Mouse (Mus musculus): Measurements from ENCODE around the gene Drap1. TPM values are rescaled to one million over a fixed set of nuclear protein-coding genes. Genes with fewer than 3 reads are reported as not detected.

Drap1 gene
- total RNA-seq, 2 experiments from 2014 or later, result 168 to 192 TPM

GRCm38 (mm10) chr19:5455568-5455967 lies 30.8 kb upstream of the Drap1 start:
- intact Hi-C loops (cut with DNase I), result no loop called here
- no peak for DNase-seq (ENCODE audit: low spot score in 2 of 2)

- intact Hi-C loops (cut with DNase I), result no loop called here
- no peak for DNase-seq (ENCODE audit: low spot score in 2 of 2)
Measured at GRCm38 (mm10) chr19:5455037-5455436, 30.3 kb upstream of the Drap1 start.

DNA sequence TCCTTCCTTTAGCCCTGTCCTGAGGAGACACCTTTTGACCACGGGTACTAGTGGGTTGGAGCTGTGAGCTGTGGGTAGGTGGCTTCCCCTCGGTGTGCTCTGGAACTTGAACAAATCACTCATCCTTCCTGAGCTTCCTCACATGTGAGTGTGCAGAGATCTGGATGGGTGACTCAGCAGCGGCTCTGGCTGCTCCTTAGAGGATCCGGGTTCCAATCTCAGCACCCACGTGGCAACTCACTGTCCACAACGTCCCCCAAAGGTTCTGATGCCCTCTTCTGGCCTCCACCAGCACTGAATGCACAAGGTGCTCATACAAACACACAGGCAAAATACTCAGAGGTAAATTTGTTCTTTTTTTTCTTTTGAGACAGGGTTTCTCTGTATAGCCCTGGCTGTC lies 27.0 kb upstream of the Drap1 start:
- DNase-seq (ENCODE audit: low spot score in 2 of 2), result no peak
- intact Hi-C loops (cut with DNase I), result no loop called here

GRCm38 (mm10) chr19:5449673-5450072 lies 24.9 kb upstream of the Drap1 start:
- DNase-seq (ENCODE audit: low spot score in 2 of 2), result no peak

DNA sequence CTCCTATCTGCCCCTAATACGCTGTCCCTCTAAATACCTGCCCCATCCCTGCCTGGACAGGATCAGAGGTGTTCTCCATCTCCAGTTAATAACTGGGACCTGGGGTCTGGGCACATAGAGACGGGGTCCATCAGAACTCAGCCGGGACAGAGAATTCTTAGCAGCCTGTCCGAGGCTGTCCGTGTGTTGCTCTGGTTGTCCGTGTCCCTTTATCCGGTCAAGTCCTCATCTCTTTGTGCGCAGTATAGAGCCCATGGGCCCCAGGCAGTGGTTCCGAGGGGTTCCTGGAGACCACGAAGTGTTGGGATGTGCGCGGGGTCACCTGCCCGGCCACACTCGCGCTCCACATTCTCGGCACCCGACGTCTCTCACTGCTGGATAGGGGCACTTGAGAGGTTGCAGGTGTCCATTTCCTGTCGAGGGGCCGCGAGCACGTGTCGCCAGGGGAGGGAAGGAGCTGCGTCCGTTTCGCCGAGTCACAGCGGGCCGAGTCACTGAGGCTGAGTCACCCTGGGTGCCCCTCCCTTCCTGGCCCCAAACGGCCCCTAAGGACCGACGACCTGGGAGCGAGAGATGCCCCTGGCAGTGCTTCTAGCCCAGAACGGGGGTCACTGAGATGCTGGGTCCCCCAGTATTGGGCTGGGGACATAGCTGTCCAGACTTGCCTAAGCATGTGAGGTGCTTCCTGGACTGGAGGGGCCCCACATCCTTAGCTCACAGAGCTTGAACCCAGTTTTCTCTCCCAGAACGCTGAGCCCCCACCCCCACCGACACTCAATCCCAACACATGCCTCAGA lies 23.8 kb upstream of the Drap1 start:
- intact Hi-C loops (cut with DNase I), result no loop called here
- no peak for DNase-seq (ENCODE audit: low spot score in 2 of 2)

More at GRCm38 (mm10) chr19:5449673-5450072, 24.9 kb upstream of the Drap1 start:
- intact Hi-C loops (cut with DNase I), result no loop called here

GRCm38 (mm10) chr19:5447515-5448353 lies 23.0 kb upstream of the Drap1 start, which contains the start of gene Fosl1:
Fosl1 (plus strand) TSS chr19:5447547.
- intact Hi-C loops (cut with DNase I), result no loop called here
- peak; percentile 67 to 70 for DNase-seq (ENCODE audit: low spot score in 2 of 2)

DNA sequence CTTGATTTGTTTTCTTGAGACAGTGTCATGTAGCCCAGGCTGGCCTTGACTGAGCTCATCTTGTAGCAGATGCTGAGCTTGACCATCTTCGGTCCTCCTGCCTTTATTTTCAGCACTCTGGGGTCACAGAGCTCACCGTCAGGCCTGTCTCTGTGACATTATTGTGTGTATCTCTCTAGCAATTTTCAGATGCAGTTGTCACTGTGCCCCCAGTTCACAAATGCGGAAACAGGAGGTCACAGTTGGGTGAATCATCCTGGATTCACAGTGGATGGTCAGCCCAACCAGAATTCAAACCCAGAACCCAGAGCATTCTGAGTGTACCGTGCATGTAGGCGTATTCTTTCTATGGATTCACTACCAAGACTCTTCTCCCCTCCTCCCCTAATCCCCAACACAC lies 21.0 kb upstream of the Drap1 start:
- intact Hi-C loops (cut with DNase I), result no loop called here

GRCm38 (mm10) chr19:5444954-5445353 lies 20.2 kb upstream of the Drap1 start:
- intact Hi-C loops (cut with DNase I), result no loop called here
- DNase-seq (ENCODE audit: low spot score in 2 of 2), result no peak

More for the DNA sequence above, 21.0 kb upstream of the Drap1 start:
- DNase-seq (ENCODE audit: low spot score in 2 of 2), result no peak

GRCm38 (mm10) chr19:5444371-5444908 lies 19.7 kb upstream of the Drap1 start:
- no peak for DNase-seq (ENCODE audit: low spot score in 2 of 2)
- intact Hi-C loops (cut with DNase I), result no loop called here

DNA sequence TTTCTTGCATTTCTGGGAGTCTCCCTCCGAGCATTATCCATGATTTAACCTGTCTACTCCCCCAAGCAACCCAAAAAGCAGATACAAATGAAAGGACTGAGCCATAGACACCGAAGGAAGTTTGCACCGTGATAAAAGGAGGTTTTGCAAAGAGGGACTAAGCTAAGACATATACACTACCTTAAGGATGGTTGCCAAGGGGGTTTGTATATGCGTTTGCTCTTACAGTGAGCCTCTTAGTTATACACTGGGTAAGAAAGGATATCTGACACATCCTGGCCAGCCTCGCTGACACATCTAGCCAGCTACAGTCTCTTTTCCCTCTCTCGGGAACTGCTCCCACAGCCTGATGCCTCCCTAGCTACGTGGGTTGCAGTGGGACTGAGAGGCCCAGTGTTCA lies 9.2 kb upstream of the Drap1 start:
- DNase-seq (ENCODE audit: low spot score in 2 of 2), result no peak
- intact Hi-C loops (cut with DNase I), result loop anchor here (10.0 kb wide), 1 partner anchor 131 kb away; the partner anchor contains the start of genes Ap5b1 and Ovol1

- intact Hi-C loops (cut with DNase I), result loop anchor here (10.0 kb wide), 1 partner anchor 132 kb away; the partner anchor contains the start of genes Ap5b1 and Ovol1
- DNase-seq (ENCODE audit: low spot score in 2 of 2), result no peak
Measured at GRCm38 (mm10) chr19:5432992-5433852, 8.4 kb upstream of the Drap1 start.

GRCm38 (mm10) chr19:5431911-5432464 lies 7.2 kb upstream of the Drap1 start:
- DNase-seq (ENCODE audit: low spot score in 2 of 2), result no peak
- intact Hi-C loops (cut with DNase I), result loop anchor here (10.0 kb wide), 1 partner anchor 133 kb away; the partner anchor contains the start of genes Ap5b1 and Ovol1

DNA sequence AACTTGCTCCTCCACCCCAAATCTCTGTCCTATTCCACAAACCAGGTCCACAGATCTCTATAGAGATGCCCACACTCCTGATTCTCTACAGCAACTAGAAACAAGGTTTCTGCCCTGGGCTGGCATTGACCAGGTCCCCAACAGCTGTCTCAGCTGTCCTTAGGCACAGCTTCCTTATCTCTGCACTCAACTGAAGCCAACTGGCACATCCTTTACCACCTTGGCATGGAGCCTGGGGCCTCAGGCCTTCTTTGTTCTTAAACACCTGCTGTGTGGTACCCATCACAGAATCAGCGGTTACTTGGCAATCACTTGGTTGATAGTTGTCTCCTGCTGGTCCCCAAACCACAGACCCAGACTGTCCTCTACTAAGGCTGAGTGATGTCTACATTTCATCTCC lies 5.6 kb upstream of the Drap1 start:
- DNase-seq (ENCODE audit: low spot score in 2 of 2), result no peak
- intact Hi-C loops (cut with DNase I), result loop anchor here (10.0 kb wide), 1 partner anchor 134 kb away; the partner anchor contains the start of genes Ap5b1 and Ovol1

DNA sequence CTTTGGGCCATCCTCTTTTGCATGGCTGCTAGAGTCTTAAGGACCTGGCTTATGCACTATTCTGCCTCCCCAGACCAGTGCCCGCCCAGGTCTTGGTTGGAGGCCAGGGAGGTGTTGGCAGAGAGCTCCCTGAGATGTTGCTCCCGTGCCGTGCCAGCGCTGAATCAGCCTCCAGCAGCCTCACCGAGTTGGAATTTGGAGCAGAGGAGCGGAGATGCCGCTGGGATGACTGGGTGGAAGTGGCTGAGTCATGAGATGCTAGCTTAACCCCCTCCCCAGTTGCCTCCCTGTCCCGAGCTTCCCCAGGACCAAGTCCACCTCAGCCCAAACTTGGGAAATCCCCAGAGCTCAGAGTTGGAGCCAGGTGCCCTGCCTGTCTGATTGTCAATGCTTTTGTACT lies 5.0 kb upstream of the Drap1 start:
- intact Hi-C loops (cut with DNase I), result loop anchor here (10.0 kb wide), 1 partner anchor 135 kb away; the partner anchor contains the start of genes Ap5b1 and Ovol1
- no peak for DNase-seq (ENCODE audit: low spot score in 2 of 2)

DNA sequence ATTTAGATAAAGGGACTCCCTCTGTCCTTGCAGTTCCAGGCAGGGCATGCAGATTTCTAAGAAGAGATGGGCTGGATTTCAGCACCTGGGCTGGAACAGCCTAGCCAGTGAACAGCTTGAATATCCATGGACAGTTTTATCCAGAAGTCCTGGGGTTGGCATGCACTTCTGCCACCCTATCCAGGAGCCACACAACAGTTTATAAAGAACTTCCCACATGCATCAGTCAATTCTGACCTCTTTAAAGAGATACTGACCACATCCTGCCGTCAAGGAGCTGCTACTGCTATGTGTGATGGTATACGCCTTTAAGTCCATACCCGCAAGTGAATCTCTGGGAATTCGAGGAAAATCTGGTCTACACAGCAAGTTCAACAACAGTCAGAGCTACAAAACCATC lies 4.4 kb upstream of the Drap1 start:
- DNase-seq (ENCODE audit: low spot score in 2 of 2), result no peak
- intact Hi-C loops (cut with DNase I), result no loop called here

DNA sequence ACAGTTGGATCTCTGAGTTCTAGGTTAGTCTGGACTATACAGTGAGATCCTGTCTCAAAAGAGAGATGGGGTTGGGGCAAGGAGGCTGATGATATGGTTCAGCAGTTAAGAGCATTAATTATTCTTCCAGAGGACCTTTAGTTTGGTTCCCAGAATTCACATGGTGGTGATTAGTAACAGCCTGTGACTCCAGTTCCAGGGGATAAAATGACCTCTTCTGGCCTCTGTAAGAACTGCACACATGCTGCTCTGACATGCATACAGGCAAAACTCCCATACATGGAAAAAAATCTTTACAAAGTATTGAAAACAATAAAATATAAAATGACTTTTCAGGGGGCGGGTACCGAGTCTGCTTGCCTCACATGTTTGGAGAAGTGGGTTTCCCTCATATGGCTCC lies 3.3 kb upstream of the Drap1 start:
- DNase-seq (ENCODE audit: low spot score in 2 of 2), result no peak
- intact Hi-C loops (cut with DNase I), result no loop called here

DNA sequence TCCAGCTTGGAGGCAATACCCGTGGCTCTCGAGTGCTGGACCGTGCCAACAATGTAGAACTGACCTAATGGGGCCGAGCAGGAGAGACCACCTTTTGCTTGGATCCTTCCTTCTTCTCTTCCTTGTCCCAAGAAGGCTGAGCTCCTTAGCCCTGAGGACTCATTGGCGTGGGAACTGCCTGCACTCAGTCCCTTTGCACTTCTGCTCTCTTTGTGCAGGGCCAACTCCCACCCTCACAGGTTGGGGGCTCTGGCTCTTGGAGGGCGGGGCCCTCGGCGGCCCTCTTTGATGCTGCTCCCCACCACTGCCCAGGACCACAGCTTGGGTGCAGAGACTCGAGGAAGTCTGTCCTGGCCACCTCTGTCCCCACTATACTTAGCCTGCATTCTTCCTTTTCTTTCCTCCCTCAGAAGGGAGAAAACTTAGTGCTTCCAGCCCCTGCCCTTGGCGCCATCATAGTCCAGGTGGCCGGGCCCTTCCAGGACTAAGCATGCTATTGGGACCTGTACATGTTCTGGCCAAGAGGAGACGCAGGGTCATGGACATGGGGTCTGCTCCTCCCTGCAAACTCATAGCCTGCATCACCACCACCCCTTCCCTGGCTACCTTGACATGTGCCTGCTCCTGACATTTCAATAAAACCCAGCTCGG lies 2.0 kb upstream of the Drap1 start:
- intact Hi-C loops (cut with DNase I), result no loop called here

GRCm38 (mm10) chr19:5425906-5426565 lies 1.3 kb upstream of the Drap1 start:
- DNase-seq (ENCODE audit: low spot score in 2 of 2), result no peak
- intact Hi-C loops (cut with DNase I), result no loop called here

More for the DNA sequence above, 2.0 kb upstream of the Drap1 start:
- no peak for DNase-seq (ENCODE audit: low spot score in 2 of 2)

Data from left cerebral cortex, postnatal 14 days (tissue).